Mouse (Mus musculus) kidney, adult 18-20 months (tissue): ENCODE data around the gene Syngr1.

Source experiments
- DNase-seq: peaks from one replicate; pipeline ENCODE4 v3.0.0; 2021

The Syngr1 gene

DNA sequence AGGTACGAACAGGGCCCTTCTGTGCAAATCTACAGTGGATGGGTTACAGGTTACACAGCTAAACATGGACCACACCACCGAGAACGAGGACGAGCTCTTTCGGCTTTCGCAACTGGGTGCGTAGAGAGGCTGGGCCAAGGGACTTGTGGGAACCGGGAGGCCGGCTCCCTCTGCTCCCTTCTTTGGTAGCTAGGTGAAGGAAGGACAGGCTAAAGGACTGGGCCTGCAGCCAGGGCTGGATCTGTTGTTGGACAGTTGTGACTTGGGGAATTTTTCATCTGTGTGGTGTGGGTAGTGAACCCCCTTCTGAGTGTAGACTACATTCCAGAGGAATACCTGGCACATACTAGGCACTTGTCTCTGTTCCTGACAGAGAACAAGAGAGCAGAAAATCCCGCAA is 61.5 kb downstream of the Syngr1 start:
- DNase-seq, result no peak

DNA sequence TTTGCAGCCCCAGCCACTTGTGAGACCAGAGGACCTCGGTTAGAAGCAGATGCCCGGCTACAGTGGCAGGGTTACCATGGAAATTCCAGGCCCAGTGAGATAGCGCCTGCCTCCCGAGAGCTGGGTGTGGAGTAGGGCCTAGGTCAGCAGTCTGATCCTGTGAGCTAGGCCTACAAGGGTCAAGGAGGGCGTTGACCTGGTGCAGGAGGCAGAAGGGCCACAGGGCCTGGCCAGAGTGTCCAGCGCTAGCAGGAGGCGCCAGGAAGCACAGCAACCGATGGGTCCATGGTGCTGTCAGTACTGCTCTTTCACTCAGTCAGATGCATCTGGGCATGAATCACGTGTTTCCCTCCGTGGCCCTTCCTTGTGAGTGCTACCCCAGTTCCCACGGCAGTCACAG is 62.6 kb downstream of the Syngr1 start:
- no peak for DNase-seq

DNA sequence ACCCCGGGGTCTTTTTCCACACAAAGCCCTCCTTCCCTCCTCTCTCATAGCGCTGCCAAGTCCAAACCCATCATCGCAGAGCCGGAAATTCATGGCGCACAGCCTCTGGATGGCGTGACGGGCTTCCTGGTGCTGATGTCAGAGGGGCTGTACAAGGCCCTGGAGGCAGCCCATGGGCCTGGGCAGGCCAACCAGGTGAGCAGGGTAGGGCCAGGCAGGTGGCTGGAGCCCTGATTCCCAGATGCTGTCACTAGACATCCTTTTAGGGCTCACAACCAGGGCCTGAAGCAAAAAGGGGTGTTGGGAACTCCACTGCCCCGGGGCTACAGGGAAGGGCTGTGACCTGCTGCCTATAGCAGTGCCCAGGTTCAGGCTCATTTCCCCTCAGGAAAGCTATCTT is 64.6 kb downstream of the Syngr1 start:
- DNase-seq, result no peak

DNA sequence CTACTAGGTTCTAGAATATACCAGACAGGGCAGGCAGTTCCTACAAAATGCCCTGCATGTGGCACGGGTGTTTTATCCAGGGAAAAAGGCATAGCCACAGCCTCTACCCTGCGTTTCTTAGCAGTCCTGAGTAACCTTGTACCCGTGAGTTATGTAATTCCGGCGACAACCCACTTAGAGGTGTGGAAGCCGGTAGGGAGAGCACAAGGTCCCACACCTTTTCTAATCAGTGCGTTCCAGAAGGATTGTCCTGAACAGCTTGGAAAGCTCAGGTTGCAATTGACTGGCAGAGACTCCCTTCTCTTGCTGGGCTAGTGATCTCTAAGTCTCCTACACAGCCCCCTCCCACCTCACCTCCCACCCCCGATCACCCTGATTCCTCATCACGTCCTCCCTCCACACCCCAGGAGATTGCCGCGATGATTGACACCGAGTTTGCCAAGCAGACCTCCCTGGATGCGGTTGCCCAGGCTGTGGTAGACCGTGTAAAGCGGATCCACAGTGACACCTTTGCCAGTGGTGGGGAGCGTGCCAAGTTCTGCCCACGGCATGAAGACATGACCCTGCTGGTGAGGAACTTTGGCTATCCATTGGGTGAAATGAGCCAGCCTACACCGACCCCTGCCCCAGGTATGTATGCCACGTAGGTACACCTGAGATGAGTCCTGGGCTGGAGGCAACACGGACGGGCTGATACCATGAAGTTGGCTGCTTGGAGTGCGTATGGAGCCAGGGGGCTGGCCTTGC is 66.2 kb downstream of the Syngr1 start:
- no peak for DNase-seq

DNA sequence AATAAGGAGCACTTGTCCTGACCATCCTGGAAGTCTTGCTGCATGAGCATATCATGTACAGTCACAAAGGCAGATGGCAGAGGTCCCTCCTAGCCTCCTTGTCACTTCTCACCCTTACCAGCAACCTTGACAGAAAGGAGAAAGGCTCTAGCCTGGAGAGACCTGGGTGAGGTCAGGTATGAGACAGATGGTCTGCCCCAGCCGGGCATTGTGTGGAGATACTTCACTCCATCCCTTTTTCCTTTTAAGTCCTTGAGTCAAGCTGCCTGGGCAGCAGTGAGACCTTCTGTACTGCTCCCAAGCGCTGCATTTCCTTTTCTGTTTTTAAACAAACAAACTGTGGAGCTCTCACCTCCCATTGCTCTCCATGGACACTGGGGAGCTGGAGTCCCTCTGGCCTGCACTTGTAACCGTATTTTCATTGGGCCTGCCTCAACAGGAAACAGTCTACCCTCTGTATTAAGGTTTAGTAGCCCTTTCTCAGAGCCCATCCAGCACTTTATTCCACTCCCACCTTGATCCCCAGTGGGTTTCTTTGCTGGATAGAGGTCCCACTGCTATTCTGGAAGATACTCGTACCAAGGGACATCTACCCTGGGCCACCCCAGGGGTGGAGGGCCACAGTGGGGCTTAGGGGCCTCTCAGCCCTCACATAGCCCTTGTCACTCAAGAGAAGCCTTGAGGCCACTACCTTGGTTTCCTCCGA is 67.0 kb downstream of the Syngr1 start:
- no peak for DNase-seq

DNA sequence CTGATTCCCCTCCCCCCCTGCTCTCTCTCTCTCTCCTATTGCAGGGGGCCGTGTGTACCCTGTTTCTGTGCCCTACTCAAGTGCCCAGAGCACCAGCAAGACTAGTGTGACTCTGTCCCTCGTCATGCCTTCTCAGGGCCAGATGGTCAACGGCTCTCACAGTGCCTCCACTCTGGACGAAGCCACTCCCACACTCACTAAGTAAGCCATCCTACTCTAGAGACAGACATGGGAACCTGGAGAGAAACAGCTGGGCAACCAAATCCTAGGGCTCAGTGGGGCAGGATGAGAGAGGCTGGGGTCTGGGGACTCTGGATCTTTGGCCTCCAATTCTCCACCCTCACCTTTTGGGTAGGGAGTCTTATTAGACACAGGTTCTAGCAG is 67.6 kb downstream of the Syngr1 start:
- DNase-seq, result no peak

DNA sequence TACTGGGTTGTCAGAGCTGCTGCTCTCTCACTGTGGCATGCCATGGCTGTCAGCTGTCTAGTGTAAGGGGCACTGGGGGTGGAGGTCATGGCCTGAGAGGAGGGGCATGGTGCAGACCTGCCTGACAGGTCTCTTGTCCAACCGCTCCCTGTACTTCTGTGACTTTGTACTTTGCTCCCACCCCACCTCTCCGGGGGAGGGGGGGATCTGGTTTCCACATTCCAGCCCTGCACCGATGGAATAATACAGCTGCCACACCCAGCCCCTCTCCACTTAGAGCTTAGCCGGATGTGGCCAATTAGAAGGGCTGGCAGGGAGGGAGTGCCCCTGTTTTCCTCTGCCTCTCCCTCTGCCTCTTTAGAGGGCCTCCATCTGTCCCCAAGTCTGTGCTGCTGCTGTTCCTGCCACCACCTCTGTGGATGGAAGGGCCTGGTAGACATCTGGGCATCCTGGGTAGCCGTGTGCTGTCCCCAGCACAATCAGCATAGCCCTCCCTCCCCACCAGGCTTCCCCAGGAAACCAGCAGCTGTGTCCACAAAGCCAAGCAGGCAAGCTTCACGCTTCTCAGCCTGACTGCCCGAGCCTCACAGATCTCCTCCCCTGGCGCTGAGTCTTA is 68.3 kb downstream of the Syngr1 start:
- peak; percentile 78 for DNase-seq

DNA sequence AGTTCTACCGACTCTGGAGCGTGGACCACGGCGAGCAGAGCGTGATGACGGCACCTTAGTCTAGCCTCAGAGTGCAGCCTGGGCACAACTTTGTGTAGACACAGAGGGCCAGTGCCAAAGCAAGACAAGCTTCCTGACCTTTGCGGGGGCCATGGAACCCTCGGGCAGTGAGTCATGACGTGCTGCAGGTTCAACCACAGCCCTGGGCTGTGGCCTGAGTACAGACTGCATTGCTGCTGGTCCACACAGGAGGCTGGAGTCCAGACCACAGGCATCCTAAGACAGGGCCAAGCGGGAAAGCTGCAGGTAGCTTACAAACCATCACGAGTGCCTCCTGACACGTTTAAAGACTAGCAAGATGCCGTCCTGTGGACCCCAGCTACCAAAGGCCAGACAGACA is 69.1 kb downstream of the Syngr1 start:
- no peak for DNase-seq

DNA sequence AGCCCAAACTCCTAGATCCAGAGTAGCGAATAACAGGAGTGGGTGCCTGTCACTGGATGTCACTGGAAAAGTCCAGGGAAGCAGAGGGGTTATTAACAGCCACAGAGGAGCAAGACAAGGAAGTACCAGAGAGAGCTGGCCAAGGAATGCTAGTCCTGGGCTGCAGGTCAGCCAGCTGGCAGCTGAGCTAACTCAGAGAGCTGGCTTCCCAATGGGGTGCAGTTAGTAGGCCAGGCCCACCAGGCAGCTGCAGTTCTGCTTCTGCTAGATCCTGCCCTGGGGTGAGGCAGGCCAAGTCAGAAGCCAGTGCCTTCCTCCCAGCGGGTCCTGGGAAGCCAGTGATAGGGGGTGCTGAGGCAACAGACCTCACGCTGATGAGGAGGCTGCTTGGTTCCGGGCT is 69.6 kb downstream of the Syngr1 start:
- DNase-seq, result no peak

DNA sequence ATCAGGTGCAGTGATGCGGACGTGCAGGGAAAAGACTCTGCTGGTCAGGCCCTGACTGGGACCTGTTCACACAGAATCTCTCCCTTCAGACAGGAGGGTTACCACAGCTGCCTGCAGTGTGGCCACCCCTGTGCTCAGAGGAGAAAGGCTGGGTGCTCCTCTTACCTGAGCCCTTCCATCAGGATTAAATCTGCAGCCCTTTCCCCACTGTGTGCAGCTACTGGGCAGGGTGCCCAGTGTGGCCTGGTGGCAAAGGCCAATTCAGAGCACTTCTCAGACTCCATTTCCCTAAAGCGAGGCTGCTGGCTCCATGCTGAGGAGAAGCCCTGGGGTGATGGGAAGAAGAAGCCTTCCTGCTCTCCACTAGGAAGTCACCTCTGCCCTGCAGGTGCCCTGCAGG is 70.1 kb downstream of the Syngr1 start:
- no peak for DNase-seq

DNA sequence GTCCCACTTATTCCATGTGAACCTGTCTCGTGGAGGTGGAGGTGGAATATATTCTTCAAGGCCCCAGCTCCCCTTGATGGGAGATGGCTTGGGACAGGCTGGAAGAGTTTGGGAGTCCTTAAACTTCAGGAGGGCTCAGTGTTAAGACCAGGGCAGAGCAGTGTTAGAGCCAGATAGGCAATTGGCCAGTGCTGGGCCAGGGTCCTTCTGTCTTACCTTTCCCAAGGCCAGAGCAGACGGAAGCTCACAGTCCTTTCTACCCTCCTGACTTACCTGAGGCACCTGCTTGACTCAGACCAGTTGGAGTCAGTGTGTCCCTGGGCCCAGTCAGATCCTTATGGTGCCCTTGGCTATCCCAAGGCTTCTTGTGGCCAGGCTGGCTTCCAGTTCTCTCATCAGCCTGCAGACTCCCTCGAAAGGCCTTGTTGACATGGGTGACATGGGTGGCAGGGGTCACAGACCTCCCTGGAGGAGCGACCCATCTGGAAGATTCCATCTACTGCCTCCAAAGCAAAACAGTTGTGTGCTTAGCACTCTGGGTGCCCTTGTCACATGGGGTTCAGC is 71.3 kb downstream of the Syngr1 start:
- no peak for DNase-seq

DNA sequence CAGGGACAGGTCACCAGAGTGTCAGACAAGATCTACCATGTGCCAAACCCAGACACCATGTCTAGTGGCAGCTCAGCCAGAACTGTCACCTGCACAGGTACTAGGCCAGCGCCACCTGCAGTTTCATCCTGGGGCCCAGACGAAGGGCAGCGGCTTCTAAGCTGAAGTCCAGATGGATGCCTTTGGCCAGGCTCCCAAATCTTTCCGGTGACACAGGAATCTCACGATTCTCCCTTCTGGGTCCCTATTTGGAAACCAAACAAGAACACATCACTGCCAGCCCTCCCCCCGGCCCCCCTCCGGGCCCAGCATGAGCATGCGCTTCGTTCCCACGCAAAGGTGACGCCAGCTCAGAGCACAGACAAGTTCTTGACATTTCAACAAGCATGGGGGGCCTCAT is 72.1 kb downstream of the Syngr1 start:
- no peak for DNase-seq

DNA sequence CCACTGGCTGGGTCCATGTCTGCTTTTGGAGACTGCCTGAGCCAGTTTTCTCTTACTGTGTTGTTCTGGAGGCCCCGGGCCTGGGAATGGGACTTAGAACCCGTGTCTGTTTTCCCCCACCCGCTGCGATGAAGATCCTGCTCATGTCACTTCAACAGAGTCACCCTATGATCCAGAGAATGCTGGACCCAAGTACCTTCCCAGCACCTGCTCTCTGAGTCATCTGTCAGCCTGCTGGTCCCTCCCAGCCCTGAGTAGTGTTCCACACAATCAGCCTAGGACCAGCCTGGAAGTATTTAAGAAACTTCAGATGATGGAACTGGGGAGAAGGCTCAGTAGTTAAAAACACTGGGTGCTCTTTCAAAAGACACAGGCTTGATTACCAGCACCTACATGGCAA is 72.6 kb downstream of the Syngr1 start:
- no peak for DNase-seq

DNA sequence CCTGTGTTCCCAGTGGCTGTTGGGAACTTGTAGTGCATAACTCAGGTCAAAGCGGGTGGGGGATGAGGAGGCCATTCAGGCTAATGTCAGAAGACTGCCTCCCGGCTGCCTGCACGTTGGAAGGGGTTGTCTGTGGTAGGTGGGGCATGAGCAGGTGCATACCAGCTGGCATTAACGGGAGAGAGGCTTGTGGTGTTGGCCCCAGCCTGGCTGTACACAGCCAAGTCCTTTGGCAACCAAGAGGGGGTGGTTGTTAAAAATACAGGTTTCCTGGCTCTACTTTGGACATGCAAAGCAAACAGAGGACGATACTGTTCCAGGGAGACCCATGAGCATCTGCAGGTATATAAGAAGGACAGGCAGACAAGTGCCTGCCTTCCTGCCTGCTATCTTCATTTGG is 74.3 kb downstream of the Syngr1 start:
- no peak for DNase-seq
